Mouse (Mus musculus) small intestine, adult 2 months (tissue): ENCODE measurements around the gene Dync1li2.

Source experiments
- CTCF ChIP-seq: fragments of 200-500 bp; IDR thresholded peaks from 2 replicates; pipeline ENCODE4 v1.5.1; 2012; ENCODE audit warnings: low read depth, mild to moderate bottlenecking, control low read depth, inconsistent platforms, low read length, moderate library complexity, mixed read lengths; ENCODE audit not compliant: insufficient replicate concordance, insufficient read length; ENCODE audit errors: extremely low read depth
- POLR2A ChIP-seq: fragments of 200-500 bp; IDR thresholded peaks from 2 replicates; pipeline ENCODE4 v1.6.1; 2012; ENCODE audit warnings: low read depth, mild to moderate bottlenecking, control low read depth, inconsistent platforms, low read length, moderate library complexity

GRCm38 (mm10) chr8:104434275-104434674 is 8.6 kb downstream of the Dync1li2 start:
- TF ChIP-seq CTCF: no peak
- no peak for TF ChIP-seq POLR2A
